Mouse (Mus musculus) heart, postnatal 14 days (tissue): ENCODE results near the gene Zscan10. TPM values are rescaled to one million over a fixed set of nuclear protein-coding genes. Genes with fewer than 3 reads are reported as not detected.

Source experiments
- DNase-seq, 2 experiments: peaks; one replicate each; pipeline ENCODE4 v3.0.0; 2021 to 2022
- intact Hi-C: fragments of 180-260 bp; cut with DNase I; formaldehyde crosslinking; loops from one replicate; pipeline ENCODE4 v1.15.1; 2025
- long read RNA-seq, 2 experiments: library from polyadenylated mRNA; stranded (forward); transcript quantifications; one replicate each; pipeline ENCODE4 v2.0.0; 2021
- total RNA-seq, 2 experiments: library from RNA; stranded (reverse); gene quantifications; 2 replicates each; pipeline ENCODE4 v1.2.3; 2021

Zscan10 gene
- not detected for total RNA-seq
- long read RNA-seq, experiment 1, result 0 reads
- long read RNA-seq, experiment 2, result 0 reads

GRCm38 (mm10) chr17:23600641-23601622 lies at the start of gene Zscan10:
Zscan10 (plus strand) TSS chr17:23600856.
- no peak for DNase-seq
- intact Hi-C loops, result loop anchor here (5.0 kb wide), 1 partner anchor 34 kb away; no protein-coding TSS in a partner anchor

GRCm38 (mm10) chr17:23550856-23551255 lies 49.8 kb upstream of the Zscan10 start:
- intact Hi-C loops, result loop anchor here (5.0 to 10.0 kb wide), 2 partner anchors 359 to 686 kb away; partner anchors contain the start of genes Zfp40 and Zfp945
- no peak for DNase-seq

- intact Hi-C loops, result loop anchor here (5.0 to 10.0 kb wide), 2 partner anchors 359 to 687 kb away; partner anchors contain the start of genes Zfp40 and Zfp945
- DNase-seq, result no peak
Observed at GRCm38 (mm10) chr17:23551416-23551815, 49.2 kb upstream of the Zscan10 start.

GRCm38 (mm10) chr17:23551963-23552362 lies 48.7 kb upstream of the Zscan10 start:
- DNase-seq, result no peak
- intact Hi-C loops, result loop anchor here (5.0 to 10.0 kb wide), 2 partner anchors 360 to 687 kb away; partner anchors contain the start of genes Zfp40 and Zfp945

GRCm38 (mm10) chr17:23552896-23553633 lies 47.6 kb upstream of the Zscan10 start:
- intact Hi-C loops, result loop anchor here (5.0 to 10.0 kb wide), 2 partner anchors 361 to 688 kb away; partner anchors contain the start of genes Zfp40 and Zfp945
- DNase-seq, result no peak

- DNase-seq, result no peak
- intact Hi-C loops, result loop anchor here (5.0 to 10.0 kb wide), 2 partner anchors 361 to 689 kb away; partner anchors contain the start of genes Zfp40 and Zfp945
Observed at GRCm38 (mm10) chr17:23553634-23554120, 47.0 kb upstream of the Zscan10 start.

- intact Hi-C loops, result loop anchor here (5.0 to 10.0 kb wide), 2 partner anchors 362 to 690 kb away; partner anchors contain the start of genes Zfp40 and Zfp945
- DNase-seq, result no peak
Observed at GRCm38 (mm10) chr17:23554321-23554720, 46.3 kb upstream of the Zscan10 start.

- intact Hi-C loops, result loop anchor here (10.0 kb wide), 1 partner anchor 691 kb away; the partner anchor contains the start of gene Zfp945
- DNase-seq, result no peak
Observed at GRCm38 (mm10) chr17:23555243-23555916, 45.3 kb upstream of the Zscan10 start.

- intact Hi-C loops, result loop anchor here (10.0 kb wide), 1 partner anchor 695 kb away; the partner anchor contains the start of gene Zfp945
- peak; percentile 44 to 58 for DNase-seq
Observed at GRCm38 (mm10) chr17:23559767-23560166, 40.9 kb upstream of the Zscan10 start.

GRCm38 (mm10) chr17:23563595-23564367 lies 36.9 kb upstream of the Zscan10 start, which contains the start of gene Zfp213:
Zfp213 (minus strand) TSS chr17:23564238.
- intact Hi-C loops, result no loop called here
- DNase-seq, result peak; percentile 97

GRCm38 (mm10) chr17:23564368-23564715 lies 36.3 kb upstream of the Zscan10 start:
- intact Hi-C loops, result no loop called here
- DNase-seq, result no peak

GRCm38 (mm10) chr17:23566787-23567186 lies 33.9 kb upstream of the Zscan10 start:
- intact Hi-C loops, result loop anchor here (5.0 kb wide), 1 partner anchor 36 kb away; the partner anchor contains the start of gene Zscan10
- no peak for DNase-seq

- no peak for DNase-seq
- intact Hi-C loops, result loop anchor here (5.0 kb wide), 1 partner anchor 34 kb away; the partner anchor contains the start of gene Zscan10
Observed at GRCm38 (mm10) chr17:23568370-23568769, 32.3 kb upstream of the Zscan10 start.

GRCm38 (mm10) chr17:23570017-23570416 lies 30.6 kb upstream of the Zscan10 start:
- intact Hi-C loops, result loop anchor here (2.0 kb wide), 3 partner anchors 41 to 137 kb away; no protein-coding TSS in a partner anchor
- peak; percentile 46 to 59 for DNase-seq

- DNase-seq, result no peak
- intact Hi-C loops, result loop anchor here (2.0 kb wide), 3 partner anchors 40 to 136 kb away; no protein-coding TSS in a partner anchor
Observed at GRCm38 (mm10) chr17:23571084-23571483, 29.6 kb upstream of the Zscan10 start.

GRCm38 (mm10) chr17:23572059-23572458 lies 28.6 kb upstream of the Zscan10 start:
- intact Hi-C loops, result no loop called here
- DNase-seq, result no peak

- no peak for DNase-seq
- intact Hi-C loops, result no loop called here
Observed at GRCm38 (mm10) chr17:23574130-23574529, 26.5 kb upstream of the Zscan10 start.

GRCm38 (mm10) chr17:23575951-23576552 lies 24.6 kb upstream of the Zscan10 start:
- no peak for DNase-seq
- intact Hi-C loops, result no loop called here
